In the genomic region with DNA sequence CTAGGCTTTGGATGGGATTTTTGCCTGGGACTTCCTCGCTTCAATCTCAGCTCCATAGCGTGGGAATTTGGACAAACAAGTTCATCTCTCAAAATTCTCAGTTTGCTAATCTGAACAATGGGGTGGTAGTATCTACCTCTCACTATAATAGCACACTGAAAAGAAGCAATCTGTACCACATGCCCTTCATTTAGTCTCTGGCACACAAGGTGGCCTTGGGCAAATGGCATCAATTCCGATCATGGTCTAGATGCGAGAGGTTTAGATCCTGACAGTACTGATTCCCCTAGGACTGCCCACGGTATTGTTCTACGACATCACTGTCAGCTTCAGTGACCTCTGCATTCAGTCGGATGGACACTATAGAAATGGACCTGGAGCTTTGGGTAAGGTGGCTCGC, we compare ENCODE assay signal across 22 mouse cellular contexts. TPM values are rescaled to one million over a fixed set of nuclear protein-coding genes. Genes with fewer than 3 reads are reported as not detected.
DNase-seq lines count a peak whose midpoint lies in the region; ATAC-seq and TF ChIP-seq lines count a peak whose summit lies in the region.
"Had no signal": no experiment of that assay in that cellular context is flagged by ENCODE, and none has a peak within 500 bp of the region (broad histone marks: within the 10 kb centered on the region; RNA-seq: fewer than 3 reads in every experiment).

No protein-coding gene starts in this region.

- no peaks in the 10 kb centered on the region for H3K36me3 ChIP-seq in heart, embryonic 12.5 days
- H3K36me3 ChIP-seq in midbrain, embryonic 11.5 days (ENCODE audit: control insufficient read depth, insufficient read depth, low read length) = no peaks in the 10 kb centered on the region
- no peaks in the 10 kb centered on the region for H3K36me3 ChIP-seq in midbrain, embryonic 16.5 days (ENCODE audit: control insufficient read depth, insufficient read depth, low read length)
- H3K36me3 ChIP-seq: G1E had no signal

- intact Hi-C loops in gastrocnemius, adult 2 months (cut with DNase I) = no loop called here

- 84% methylated on average over 8 of the region's 8 CpGs for WGBS in heart, embryonic 12.5 days
- WGBS in midbrain, embryonic 11.5 days = 90% methylated on average over 8 of the region's 8 CpGs
- WGBS in midbrain, embryonic 16.5 days = 90% methylated on average over 8 of the region's 8 CpGs

- H3K27ac ChIP-seq in gastrocnemius, adult 2 months = peak overlapping the region; percentile 31; the same call in 1 of the 2 replicates
- no peak overlapping the region for H3K27ac ChIP-seq in heart, embryonic 12.5 days (ENCODE audit: poor library complexity, severe bottlenecking)
- no peak overlapping the region for H3K27ac ChIP-seq in midbrain, embryonic 11.5 days (ENCODE audit: low read depth, low read length)
- H3K27ac ChIP-seq in midbrain, embryonic 16.5 days (ENCODE audit: low read length) = no peak overlapping the region

- no peak for ATAC-seq in heart, embryonic 12.5 days (ENCODE audit: insufficient number of reproducible peaks, low FRiP score)
- ATAC-seq in midbrain, embryonic 11.5 days (ENCODE audit: low FRiP score) = no peak
- no peak for ATAC-seq in midbrain, embryonic 16.5 days
- ATAC-seq: activated CD4-positive, CD25-positive, alpha-beta regulatory T cell, adult 4 months; CD4-positive, CD25-positive, alpha-beta regulatory T cell, adult 4 months; Patski had no signal

- no peak for DNase-seq in gastrocnemius, adult 2 months
- no peak for DNase-seq in gastrocnemius, adult 8-10 months (ENCODE audit: low spot score in 2 of 2)
- DNase-seq in heart, adult 11 months = peak; percentile 59
- DNase-seq in midbrain, embryonic 11.5 days (ENCODE audit: low spot score, missing footprints) = peak; percentile 57
- DNase-seq: adrenal gland, adult 2 months; adrenal gland, adult 8-10 months; adrenal gland, postnatal 10 days; adrenal gland, postnatal 14 days; adrenal gland, postnatal 25 days; adrenal gland, postnatal 36 days; B cell, adult 2 months; cerebellum, adult 11 months; cerebellum, adult 11-12 months; cerebellum, adult 18-20 months had no signal

- no peaks in the 10 kb centered on the region for H3K4me1 ChIP-seq in heart, embryonic 12.5 days (replicated peaks)
- H3K4me1 ChIP-seq in midbrain, embryonic 11.5 days (ENCODE audit: control insufficient read depth, insufficient read depth, low read length) = no peaks in the 10 kb centered on the region
- H3K4me1 ChIP-seq in midbrain, embryonic 16.5 days (ENCODE audit: control insufficient read depth, insufficient read depth, low read length) = no peaks in the 10 kb centered on the region

- no peak for TF ChIP-seq CTCF in gastrocnemius, adult 2 months (IDR thresholded peaks at IDR 0.05)

- H3K27me3 ChIP-seq in heart, embryonic 12.5 days (replicated peaks) = no peaks in the 10 kb centered on the region
- H3K27me3 ChIP-seq in midbrain, embryonic 11.5 days (ENCODE audit: control insufficient read depth, insufficient read depth, low read length) = no peaks in the 10 kb centered on the region
- no peaks in the 10 kb centered on the region for H3K27me3 ChIP-seq in midbrain, embryonic 16.5 days (ENCODE audit: control insufficient read depth, insufficient read depth, low read depth, low read length)
- H3K27me3 ChIP-seq: CH12.LX had no signal

- no peak overlapping the region for H3K9ac ChIP-seq in heart, embryonic 12.5 days
- no peak overlapping the region for H3K9ac ChIP-seq in midbrain, embryonic 11.5 days (ENCODE audit: low read length)
- H3K9ac ChIP-seq in midbrain, embryonic 16.5 days (ENCODE audit: low read depth, low read length) = no peak overlapping the region

- H3K4me3 ChIP-seq in gastrocnemius, adult 2 months = no peak overlapping the region
- no peak overlapping the region for H3K4me3 ChIP-seq in heart, embryonic 12.5 days
- H3K4me3 ChIP-seq in midbrain, embryonic 11.5 days (ENCODE audit: low read depth, low read length) = no peak overlapping the region
- no peak overlapping the region for H3K4me3 ChIP-seq in midbrain, embryonic 16.5 days (ENCODE audit: low read depth, low read length)

- H3K9me3 ChIP-seq in heart, embryonic 12.5 days (replicated peaks) = no peaks in the 10 kb centered on the region
- H3K9me3 ChIP-seq in midbrain, embryonic 11.5 days (ENCODE audit: control insufficient read depth, low read length) = no peaks in the 10 kb centered on the region
- H3K9me3 ChIP-seq in midbrain, embryonic 16.5 days (replicated peaks; ENCODE audit: control insufficient read depth, low read length, poor library complexity, severe bottlenecking) = no peaks in the 10 kb centered on the region
- H3K9me3 ChIP-seq: G1E had no signal

- no peak overlapping the region for H3K4me2 ChIP-seq in heart, embryonic 12.5 days
- H3K4me2 ChIP-seq in midbrain, embryonic 11.5 days = no peak overlapping the region
- no peak overlapping the region for H3K4me2 ChIP-seq in midbrain, embryonic 16.5 days (ENCODE audit: low read length)

RNA-seq across cellular contexts. Expression of a gene that starts 29.4 kb away (rescaled TPM):
- 10 to 100 TPM; 13.3 to 13.8 TPM for total RNA-seq in gastrocnemius, adult 2 months (2021)
- 10 to 100 TPM; 11.3 to 15.5 (median 14.2) TPM for total RNA-seq in gastrocnemius, adult 8-10 months (2022)
- 1.9 and 2.2 TPM in 2 replicates for polyA plus RNA-seq in heart, embryonic 12.5 days (2016; fragmentation: Nextera tagmentation; extraction: Ambion mirVana)
- 3.2 and 4.2 TPM in 2 replicates for polyA plus RNA-seq in midbrain, embryonic 11.5 days (2014; fragmentation: Nextera tagmentation; extraction: Ambion mirVana)
- polyA plus RNA-seq in midbrain, embryonic 16.5 days (2015; fragmentation: Nextera tagmentation; extraction: Ambion mirVana) = 4.7 and 5.3 TPM in 2 replicates
- polyA plus RNA-seq: activated CD4-positive, CD25-positive, alpha-beta regulatory T cell, adult 4 months; C2C12; CD4-positive, CD25-positive, alpha-beta regulatory T cell, adult 4 months; G1E; Patski had no signal

RNA-seq across cellular contexts. Expression of a gene that starts 57.6 kb away (rescaled TPM):
- total RNA-seq in gastrocnemius, adult 2 months (2021) = 10 to 100 TPM; 16.0 to 22.6 TPM
- 10 to 100 TPM; 13.2 to 18.6 (median 16.8) TPM for total RNA-seq in gastrocnemius, adult 8-10 months (2022)
- polyA plus RNA-seq in heart, embryonic 12.5 days (2016; fragmentation: Nextera tagmentation; extraction: Ambion mirVana) = 50.7 and 56.0 TPM in 2 replicates
- 131 and 138 TPM in 2 replicates for polyA plus RNA-seq in midbrain, embryonic 11.5 days (2014; fragmentation: Nextera tagmentation; extraction: Ambion mirVana)
- polyA plus RNA-seq in midbrain, embryonic 16.5 days (2015; fragmentation: Nextera tagmentation; extraction: Ambion mirVana) = 88.8 and 99.7 TPM in 2 replicates

Comparison
In these comparisons a context has a peak if more than half of its experiments do, and no peak if none do; other contexts are left out.
1. DNase-seq: peak in heart, adult 11 months (single experiment) and midbrain, embryonic 11.5 days (single experiment); none in gastrocnemius, adult 2 months (single experiment) and gastrocnemius, adult 8-10 months (0 of 2).